Mouse (Mus musculus) skeletal muscle tissue, adult 2 months (tissue): ENCODE measurements around the gene Zfp131.
"Not testable (repeated sequence)": the region's sequence is repeated elsewhere in the genome, so short reads cannot be mapped to it uniquely, and the experiment has no call there.

Experiments used
- DNase-seq: peaks from one replicate; pipeline ENCODE4 v3.0.0-alpha.2; 2012; ENCODE audit warnings: low read depth, low spot score

Gene Zfp131

DNA sequence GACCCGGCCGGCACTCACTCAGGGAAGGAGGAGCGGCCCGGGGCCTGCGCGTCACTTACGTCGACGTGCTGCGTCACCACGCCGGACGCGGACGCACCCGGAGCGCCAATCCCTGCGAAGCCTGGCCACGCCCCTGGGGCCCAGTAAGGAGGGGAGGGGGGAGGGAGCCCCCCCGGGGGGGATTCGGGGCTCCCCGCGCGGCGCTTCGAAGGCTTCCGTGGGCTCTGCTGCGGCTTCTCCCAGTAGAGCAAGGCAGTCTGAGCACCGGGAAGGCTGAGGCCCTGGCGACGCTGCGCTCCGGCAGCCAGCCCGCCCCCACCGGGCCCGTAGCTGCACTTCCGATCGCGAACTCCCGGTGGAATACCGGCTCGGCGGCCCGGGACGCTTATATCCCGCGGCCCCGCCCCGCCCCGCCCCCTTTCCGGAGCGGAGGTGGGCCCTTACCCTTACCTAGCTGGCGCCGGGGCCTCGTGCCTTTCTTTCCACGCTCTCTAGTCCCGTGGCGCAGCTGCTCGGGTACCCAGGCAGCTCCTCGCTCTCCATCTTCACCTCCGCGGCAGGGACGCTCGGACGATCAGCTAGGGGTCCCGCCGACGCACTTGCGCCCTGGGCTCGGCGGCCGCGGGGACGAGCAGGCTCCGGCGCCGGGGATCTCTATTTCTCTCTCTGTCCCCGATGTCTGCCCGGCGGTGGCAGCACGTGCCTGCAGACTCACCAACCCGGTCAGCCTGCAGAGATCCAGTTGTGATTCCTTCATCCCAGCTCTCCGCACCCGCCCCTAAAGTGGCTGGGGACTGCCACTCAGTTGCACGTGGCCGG is at the start of gene Zfp131:
Zfp131 (minus strand) TSS at position 129 of the 819 bp plus-strand sequence.
- peak; percentile 95 for DNase-seq

- DNase-seq: not testable (repeated sequence)
Observed at GRCm38 (mm10) chr13:119839982-119840381, 49.3 kb upstream of the Zfp131 start.

DNA sequence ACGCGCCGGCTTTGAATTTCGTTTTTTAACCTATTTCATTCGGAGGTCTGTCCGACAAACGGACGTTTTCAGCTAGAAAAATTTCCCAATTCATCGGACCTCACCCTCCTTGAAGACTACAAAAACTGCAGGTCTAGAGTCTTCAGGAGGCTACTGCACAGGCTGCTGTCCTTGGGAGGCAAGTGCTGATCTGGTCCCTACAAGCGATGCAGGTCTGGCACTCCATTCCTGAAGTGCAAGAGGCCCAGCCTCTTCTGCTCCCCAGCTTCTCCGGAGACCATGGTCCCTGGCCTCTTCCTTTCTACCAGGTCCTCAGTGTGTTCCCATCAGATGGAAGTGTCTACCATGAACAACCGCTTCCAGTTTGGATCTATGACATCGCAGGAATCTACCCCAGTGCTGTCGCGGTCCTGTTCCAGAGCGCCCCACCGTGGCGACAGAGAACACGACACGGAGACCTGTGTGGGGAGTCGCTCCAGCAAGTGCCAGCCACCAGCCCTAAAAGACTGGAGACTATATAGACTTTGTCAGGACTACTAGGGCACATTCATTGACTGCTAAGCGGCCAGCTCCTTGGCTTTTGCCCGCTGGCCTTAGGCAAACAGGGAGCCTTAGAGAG is 47.1 kb upstream of the Zfp131 start:
- DNase-seq: not testable (repeated sequence)

DNA sequence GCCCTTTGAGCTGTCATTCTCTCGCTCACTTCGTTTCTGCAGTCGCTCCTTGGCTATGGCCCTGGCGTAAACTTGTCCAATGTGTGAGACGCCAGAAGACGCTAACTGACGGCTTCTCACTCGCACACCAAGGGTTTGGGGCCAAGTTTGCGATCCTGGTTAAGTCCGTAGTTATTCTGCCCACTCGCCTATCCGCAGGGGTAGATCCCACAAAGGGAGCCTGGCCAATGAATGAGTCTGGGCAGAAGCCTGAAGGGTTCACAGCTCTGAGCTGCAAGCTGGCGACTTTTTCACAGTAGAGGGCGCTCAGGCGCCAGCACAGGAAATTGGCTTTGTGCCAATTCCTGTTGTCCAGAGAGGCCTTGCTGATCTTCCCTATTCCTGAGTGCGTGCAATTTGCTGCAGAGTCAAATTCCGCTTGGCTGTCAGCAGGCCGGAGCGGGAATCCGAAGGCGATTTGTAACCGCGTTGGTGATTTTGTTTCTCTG is 45.7 kb upstream of the Zfp131 start:
- DNase-seq: peak; percentile 3

- not testable (repeated sequence) for DNase-seq
Observed at GRCm38 (mm10) chr13:119835320-119836056, 44.8 kb upstream of the Zfp131 start, which contains the start of gene D13Ertd608e. D13Ertd608e (plus strand) TSS chr13:119836006.

GRCm38 (mm10) chr13:119830116-119830515 is 39.4 kb upstream of the Zfp131 start, which contains the start of gene AF067063:
AF067063 (minus strand) TSS chr13:119830216.
- not testable (repeated sequence) for DNase-seq

- DNase-seq: no peak
Observed at GRCm38 (mm10) chr13:119817579-119818206, 27.0 kb upstream of the Zfp131 start.

- no peak for DNase-seq
Observed at GRCm38 (mm10) chr13:119816798-119817197, 26.1 kb upstream of the Zfp131 start.

- peak; percentile 54 for DNase-seq
Observed at GRCm38 (mm10) chr13:119810031-119810430, 19.3 kb upstream of the Zfp131 start.

- DNase-seq: no peak
Observed at GRCm38 (mm10) chr13:119808937-119809336, 18.2 kb upstream of the Zfp131 start.

GRCm38 (mm10) chr13:119797656-119798055 is 7.0 kb upstream of the Zfp131 start:
- DNase-seq: no peak

DNA sequence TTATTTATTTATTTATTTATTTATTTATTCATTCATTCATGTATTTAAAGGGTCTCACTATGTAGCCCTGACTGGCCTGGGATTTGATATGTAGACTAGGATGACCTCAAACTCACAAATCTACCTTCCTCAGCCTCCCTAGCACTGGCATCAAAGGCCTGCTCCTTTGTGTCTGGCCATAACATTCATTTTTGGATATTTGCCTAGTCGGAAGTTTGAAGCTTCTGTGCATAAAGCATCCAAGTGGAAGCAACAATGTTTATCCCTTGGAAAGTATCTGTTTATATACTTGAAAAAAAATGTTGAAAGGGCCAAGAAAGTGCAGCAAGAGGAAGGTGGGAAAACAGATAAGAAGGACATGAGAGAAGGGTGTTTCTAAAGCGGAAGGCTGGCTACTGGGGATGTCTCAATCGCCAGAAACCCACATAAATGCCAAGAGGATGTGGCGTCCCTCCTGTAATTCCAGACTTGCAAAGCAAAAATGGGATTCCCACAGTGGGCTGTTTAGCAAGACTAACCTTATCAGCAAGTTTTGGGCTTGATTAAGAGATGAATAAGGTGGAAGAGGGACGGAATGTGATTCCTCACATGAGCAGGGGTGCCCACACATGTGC is 2.2 kb upstream of the Zfp131 start:
- no peak for DNase-seq

- DNase-seq: no peak
Observed at GRCm38 (mm10) chr13:119791580-119792135, 969 bp upstream of the Zfp131 start.

DNA sequence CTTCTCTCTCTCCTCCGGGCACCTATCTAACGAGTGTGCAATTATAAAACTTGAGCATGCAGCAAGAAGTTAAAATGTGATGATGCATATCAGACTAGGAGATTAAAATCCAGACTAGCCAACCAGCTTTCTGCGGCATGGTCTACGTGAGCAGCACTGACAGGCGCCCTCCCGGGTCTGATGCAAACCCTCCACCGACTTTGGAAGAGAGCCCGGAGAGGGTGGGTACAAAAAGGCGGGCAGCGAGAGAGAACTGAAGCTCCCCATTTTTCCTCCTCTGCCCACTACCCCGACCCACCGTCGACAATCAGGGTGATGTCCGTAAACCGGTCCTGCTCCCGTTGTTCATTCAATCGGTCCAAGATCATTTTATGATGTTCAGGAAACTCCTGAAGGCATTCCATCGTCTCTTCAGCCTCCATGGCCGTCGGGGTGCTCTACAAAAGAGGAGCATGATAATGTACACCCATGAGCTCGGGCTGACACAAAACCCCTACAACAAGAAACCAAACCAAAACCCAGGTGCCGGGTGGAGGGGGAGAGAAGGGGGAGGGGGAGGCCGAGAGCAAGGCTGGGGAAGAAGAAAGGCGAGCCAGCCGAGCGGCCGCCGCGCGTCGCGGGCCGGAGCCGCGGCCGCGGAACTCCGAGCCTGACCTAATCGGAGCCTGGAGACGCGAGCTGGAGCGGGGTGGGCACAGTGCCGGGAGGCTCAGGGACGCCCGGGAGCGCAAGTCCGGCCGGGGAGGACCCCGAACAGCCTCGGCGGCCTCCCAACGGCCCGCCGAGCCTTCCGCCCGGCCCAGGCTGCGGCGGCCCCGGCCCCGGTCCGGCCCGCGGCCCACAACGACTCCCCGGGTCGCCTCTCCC is 605 bp downstream of the Zfp131 start:
- DNase-seq: peak; percentile 62

- DNase-seq: no peak
Observed at GRCm38 (mm10) chr13:119783581-119783980, 7.1 kb downstream of the Zfp131 start.

GRCm38 (mm10) chr13:119768541-119768940 is 22.1 kb downstream of the Zfp131 start:
- DNase-seq: no peak

GRCm38 (mm10) chr13:119766480-119766879 is 24.2 kb downstream of the Zfp131 start:
- DNase-seq: peak; percentile 34

DNA sequence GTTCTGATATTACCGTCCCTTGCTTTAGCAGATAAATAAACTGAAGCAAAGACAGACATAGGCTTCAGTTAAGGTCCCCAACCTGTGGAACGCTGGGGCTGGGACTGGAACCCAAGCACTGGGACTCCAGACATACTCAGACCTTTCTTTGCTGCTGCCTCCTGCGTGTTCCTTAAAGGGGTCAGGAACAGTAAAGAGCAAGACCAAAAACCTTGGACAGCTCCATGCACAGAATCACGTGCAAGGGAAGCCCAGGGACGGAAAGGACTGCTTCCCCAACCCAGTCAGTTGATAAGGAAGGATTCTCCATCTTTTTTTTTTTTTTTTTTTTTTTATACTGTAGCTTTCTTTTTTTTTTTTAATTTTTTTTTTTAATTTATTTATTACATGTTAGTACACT is 33.9 kb downstream of the Zfp131 start:
- no peak for DNase-seq

- peak; percentile 82 for DNase-seq
Observed at GRCm38 (mm10) chr13:119755681-119756471, 34.8 kb downstream of the Zfp131 start, which contains the start of gene Nim1k. Nim1k (minus strand) TSS chr13:119755882.
